Mouse (Mus musculus) midbrain, embryonic 10.5 days (tissue): ENCODE results near the gene Stx4a. TPM values are rescaled to one million over a fixed set of nuclear protein-coding genes. Genes with fewer than 3 reads are reported as not detected.
"Not testable (repeated sequence)": the region's sequence is repeated elsewhere in the genome, so short reads cannot be mapped to it uniquely, and the experiment has no call there.

Source experiments
- DNase-seq: peaks from one replicate; pipeline ENCODE4 v3.0.0-alpha.2; 2017; ENCODE audit warnings: low spot score
- H3K27ac ChIP-seq: fragments of 300-500 bp; sonication (generic); replicated peaks from 2 replicates; pipeline ENCODE4 v1.5.1; 2016; ENCODE audit warnings: mild to moderate bottlenecking
- H3K27me3 ChIP-seq: fragments of 300-500 bp; sonication (generic); 2 replicates; pipeline ENCODE4 v1.6.1; 2016; ENCODE audit warnings: low read depth, mild to moderate bottlenecking; ENCODE audit not compliant: poor library complexity, severe bottlenecking
- H3K36me3 ChIP-seq: fragments of 300-500 bp; sonication (generic); 2 replicates; pipeline ENCODE4 v1.6.1; 2016; ENCODE audit warnings: mild to moderate bottlenecking, moderate library complexity
- H3K4me1 ChIP-seq: fragments of 300-500 bp; sonication (generic); 2 replicates; pipeline ENCODE4 v1.6.1; 2016
- H3K4me3 ChIP-seq: fragments of 300-500 bp; sonication (generic); 2 replicates; pipeline ENCODE4 v1.5.1; 2016; ENCODE audit warnings: mild to moderate bottlenecking, moderate library complexity
- H3K9me3 ChIP-seq: fragments of 300-500 bp; sonication (generic); replicated peaks from 2 replicates; pipeline ENCODE4 v1.6.1; 2016; ENCODE audit warnings: mild to moderate bottlenecking
- WGBS: fragments of 180-500 bp; shearing (Covaris S2); methylation state at CpG from one replicate; pipeline ENCODE4 v1.1.7; 2016; 5-methylcytosine and 5-hydroxymethylcytosine counted together
- polyA plus RNA-seq: library from polyadenylated mRNA; unstranded; fragments of >200 nt; fragmentation: Nextera tagmentation; extraction: Ambion mirVana; gene quantifications from 2 replicates; pipeline ENCODE4 v1.2.1, GENCODE M21; 2016

Gene Stx4a
- polyA plus RNA-seq, 1 experiment from 2014 or later = 19.5 TPM

DNA sequence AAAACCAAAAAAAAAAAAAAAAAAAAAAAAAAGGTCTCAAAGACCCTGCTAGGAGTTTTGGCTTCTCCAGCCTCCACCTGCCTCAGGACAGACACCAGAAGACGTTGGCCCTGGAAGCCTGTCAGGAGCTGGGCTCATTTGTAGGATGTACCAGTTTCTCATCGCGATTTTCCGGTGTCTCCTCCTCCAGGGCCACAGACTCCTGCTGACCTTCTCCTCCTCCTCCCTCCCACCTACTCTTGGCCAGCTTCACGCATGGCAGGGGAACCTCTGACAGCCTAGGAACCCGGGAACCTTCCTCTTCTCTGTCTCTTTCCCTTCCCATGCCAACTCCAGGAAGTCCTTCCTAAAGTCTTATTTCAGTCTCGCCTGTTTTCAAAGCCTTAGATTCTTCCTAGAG is 7.0 kb upstream of the Stx4a start:
- Histone ChIP-seq H3K4me1 (peaks cover 9% of the 10 kb centered on the region), H3K27me3 (no peaks in the 10 kb centered on the region), H3K27ac (no peak overlapping the region), H3K4me3 (no peak overlapping the region), H3K9me3 (no peaks in the 10 kb centered on the region), H3K36me3 (peaks cover 33% of the 10 kb centered on the region)
- DNase-seq = no peak
- 85% methylated on average over 7 of the region's 7 CpGs for WGBS

DNA sequence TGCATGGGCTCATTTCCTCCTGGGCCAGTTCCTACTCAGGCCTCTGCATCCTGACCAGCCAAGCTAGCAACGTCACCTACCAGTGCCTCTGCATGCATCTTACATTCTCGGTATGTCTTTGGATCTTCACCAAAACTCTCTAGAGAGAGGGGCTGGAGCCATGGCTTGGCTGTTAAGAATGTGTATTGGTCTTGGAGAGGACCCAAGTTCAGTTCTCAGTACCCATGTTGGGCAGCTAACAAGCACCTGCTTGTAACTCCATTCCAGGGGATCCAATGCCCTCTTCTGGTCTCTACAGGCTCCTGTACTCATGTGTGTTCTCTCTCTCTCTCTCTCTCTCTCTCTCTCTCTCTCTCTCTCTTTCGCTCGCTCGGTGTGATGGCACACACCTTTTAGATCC is 6.3 kb upstream of the Stx4a start:
- WGBS = 94% methylated on average over 5 of the region's 5 CpGs
- Histone ChIP-seq H3K4me1 (peaks cover 12% of the 10 kb centered on the region), H3K27me3 (no peaks in the 10 kb centered on the region), H3K27ac (no peak overlapping the region), H3K4me3 (no peak overlapping the region), H3K36me3 (peaks cover 25% of the 10 kb centered on the region), H3K9me3 (no peaks in the 10 kb centered on the region)
- no peak for DNase-seq

DNA sequence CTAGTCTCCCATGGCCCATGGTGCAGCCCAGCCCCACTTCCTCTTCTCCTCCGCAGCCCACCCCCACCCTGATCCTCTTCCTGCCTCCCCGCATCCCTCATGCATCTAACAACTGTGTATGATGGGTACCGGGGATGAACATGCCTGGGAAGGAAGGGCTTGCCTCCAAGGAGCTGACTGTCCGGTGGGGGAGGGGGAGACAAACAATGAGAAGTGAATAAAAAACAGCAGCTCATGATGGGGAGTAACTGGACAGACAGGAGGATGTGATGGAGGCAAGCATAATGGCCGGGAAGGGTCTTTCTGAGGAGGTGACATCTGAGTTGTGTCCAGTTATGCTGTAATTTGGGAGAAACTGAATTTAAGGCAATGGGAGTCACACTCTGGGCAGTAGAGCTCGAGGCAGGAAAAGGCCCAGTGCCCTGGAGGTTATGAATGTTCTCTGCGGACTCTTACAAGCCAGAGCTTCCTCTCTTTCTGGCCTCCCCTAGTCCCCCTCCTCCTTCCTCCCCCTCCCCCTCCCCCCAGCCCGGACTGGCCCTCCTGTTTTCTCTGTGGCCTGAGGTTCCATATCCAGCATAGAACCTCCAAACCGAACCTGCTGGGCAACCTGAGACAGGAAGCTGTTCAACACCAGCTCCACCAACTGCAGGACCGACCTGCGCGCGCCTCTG is 3.1 kb upstream of the Stx4a start:
- Histone ChIP-seq H3K36me3 (0 out of 2 replicates have a peak, but pooled peaks cover 5% of the 10 kb centered on the region), H3K27ac (0 out of 2 replicates have a peak overlapping the region, but pooled peaks have one; percentile 1), H3K27me3 (no peaks in the 10 kb centered on the region), H3K4me3 (no peak overlapping the region), H3K4me1 (peaks cover 37% of the 10 kb centered on the region), H3K9me3 (no peaks in the 10 kb centered on the region)
- no peak for DNase-seq
- WGBS = 76% methylated on average over 13 of the region's 13 CpGs

DNA sequence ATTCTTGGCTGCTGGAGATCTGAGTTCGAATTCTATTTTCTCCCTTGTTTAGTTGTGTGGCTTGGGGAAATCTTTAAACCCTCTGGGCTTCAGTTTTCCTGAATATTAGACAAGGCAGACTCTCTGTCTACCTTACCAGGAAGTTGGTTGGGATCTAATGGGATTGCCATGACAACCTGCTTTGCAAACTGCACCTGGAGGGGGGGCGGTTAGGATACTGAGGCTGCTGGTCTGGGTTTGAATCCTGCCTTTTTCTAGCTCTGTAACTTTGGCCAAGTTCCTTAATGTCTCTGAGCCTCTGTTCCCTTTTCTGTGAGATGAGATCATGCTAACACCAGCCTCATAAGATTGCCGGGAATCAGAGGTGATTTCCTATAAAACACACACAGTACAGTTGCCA is 1.6 kb upstream of the Stx4a start:
- no peaks in the 10 kb centered on the region for H3K9me3 ChIP-seq
- 0 out of 2 replicates have a peak, but pooled peaks cover 3% of the 10 kb centered on the region for H3K36me3 ChIP-seq
- H3K27ac ChIP-seq = no peak overlapping the region
- 88% methylated on average over 3 of the region's 3 CpGs for WGBS
- H3K4me1 ChIP-seq = peaks cover 37% of the 10 kb centered on the region
- no peak overlapping the region for H3K4me3 ChIP-seq
- no peak for DNase-seq
- no peaks in the 10 kb centered on the region for H3K27me3 ChIP-seq

DNA sequence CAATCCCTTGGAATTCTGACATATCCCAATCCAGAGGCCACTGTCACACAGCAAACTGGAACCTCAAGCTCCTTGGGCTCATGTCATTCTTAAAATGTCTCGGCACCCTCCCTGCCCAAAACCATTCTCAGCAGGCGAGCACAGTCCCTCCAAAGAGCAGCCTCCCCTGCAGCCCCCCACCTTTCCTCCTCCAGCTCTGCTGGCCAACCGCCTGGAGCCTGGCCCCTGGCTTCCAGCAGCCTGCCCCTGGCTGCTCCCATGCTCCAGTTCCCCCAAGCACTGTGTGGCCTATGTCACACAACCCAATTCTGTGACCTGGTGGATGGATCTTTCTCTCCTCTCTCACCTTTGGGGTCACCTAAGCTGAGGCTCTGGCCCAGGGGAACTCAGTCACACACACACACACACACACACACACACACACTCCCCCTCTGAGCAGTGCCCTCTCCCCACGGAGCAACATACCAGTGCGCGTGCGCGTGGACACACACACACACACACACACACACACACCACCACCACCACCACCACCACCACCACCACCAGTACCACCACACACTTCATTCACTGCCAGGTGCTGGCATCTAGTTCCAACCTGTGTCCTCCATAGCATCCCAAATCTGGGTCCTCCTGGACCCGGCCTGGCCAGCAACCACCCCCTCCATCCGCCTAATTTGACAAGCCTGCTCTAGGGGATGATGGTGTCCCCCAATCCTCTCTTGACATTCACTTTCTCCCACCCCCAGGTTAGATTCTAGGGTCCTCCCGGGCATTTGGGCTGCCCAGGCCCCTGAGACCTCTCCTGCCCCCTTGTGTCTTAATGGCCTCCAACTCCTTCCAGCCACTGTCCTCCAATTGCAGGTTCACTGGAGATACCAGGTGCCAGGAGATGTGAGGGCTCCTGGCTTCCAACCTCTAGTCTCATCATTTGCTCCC is 590 bp upstream of the Stx4a start:
- 73% methylated on average over 11 of the region's 11 CpGs for WGBS
- DNase-seq = no peak
- peak overlapping the region; percentile 73 for H3K4me3 ChIP-seq

DNA sequence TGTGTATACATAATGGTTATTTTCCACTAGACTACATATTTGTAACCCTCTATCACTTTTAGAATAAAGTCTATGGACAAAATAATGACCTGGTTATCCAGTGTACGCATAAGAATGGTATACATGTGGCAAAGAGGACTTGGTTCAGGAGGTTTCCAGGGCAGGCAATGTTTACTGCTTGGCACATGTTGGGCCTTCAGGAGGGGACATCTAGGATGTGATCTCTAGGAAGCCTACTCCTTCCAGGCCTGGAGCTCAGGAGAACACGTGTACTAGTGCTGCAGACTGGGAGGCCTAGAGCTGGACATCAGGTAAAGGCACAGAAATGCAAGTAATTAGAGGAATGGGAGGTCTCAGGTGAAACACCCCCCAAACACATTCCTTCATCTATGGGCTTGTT is 11.5 kb downstream of the Stx4a start:
- no peak overlapping the region for H3K4me3 ChIP-seq
- no peak for DNase-seq
- no peak overlapping the region for H3K27ac ChIP-seq
- no peaks in the 10 kb centered on the region for H3K36me3 ChIP-seq
- H3K9me3 ChIP-seq = no peaks in the 10 kb centered on the region
- H3K27me3 ChIP-seq = peaks cover 6% of the 10 kb centered on the region; the same call in 1 of the 2 replicates
- no peaks in the 10 kb centered on the region for H3K4me1 ChIP-seq
- 95% methylated on average over 2 of the region's 2 CpGs for WGBS

More for the DNA sequence above, 590 bp upstream of the Stx4a start:
- Histone ChIP-seq H3K9me3 (no peaks in the 10 kb centered on the region), H3K27ac (peak overlapping the region; percentile 89), H3K27me3 (no peaks in the 10 kb centered on the region), H3K36me3 (no peaks in the 10 kb centered on the region), H3K4me1 (peaks cover 37% of the 10 kb centered on the region)

DNA sequence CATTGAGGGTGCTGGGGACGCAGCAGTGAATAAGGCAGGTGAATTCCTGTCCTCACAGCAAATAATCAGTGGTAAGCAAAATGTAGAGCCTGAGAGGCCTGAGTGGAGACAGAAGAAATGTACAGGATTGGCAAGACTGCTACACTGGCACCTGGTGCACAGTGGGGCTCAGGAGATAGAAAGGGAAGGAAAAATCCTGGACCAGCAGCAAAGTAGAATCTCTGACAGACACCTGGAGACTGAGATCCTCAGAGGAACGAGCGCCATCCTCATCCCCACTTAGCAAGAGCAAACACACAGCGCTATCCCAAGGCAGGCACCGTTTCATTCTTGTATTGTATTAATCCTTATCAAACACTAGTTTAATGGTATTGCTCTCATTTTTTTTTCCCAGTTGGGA is 13.4 kb downstream of the Stx4a start:
- H3K36me3 ChIP-seq = no peaks in the 10 kb centered on the region
- H3K4me3 ChIP-seq = no peak overlapping the region
- peaks cover 6% of the 10 kb centered on the region; the same call in 1 of the 2 replicates for H3K27me3 ChIP-seq
- H3K9me3 ChIP-seq = no peaks in the 10 kb centered on the region
- 87% methylated on average over 5 of the region's 5 CpGs for whole genome bisulfite sequencing
- no peak overlapping the region for H3K27ac ChIP-seq
- DNase-seq = no peak
- H3K4me1 ChIP-seq = peaks cover 16% of the 10 kb centered on the region

DNA sequence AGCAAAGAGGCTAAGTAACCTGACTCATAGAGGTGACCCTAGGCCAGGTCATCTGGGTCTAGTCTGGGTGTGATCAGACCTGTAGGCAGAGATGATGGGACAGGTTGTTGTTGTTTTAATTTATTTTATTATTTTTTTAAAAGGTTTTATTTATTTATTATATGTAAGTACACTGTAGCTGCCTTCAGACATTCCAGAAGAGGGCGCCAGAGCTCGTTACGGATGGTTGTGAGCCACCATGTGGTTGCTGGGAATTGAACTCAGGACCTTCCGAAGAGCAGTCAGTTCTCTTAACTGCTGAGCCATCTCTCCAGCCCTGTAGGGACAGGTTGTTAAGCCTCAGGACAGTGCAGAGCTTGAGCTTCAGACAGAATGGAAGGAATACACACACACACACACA is 13.8 kb downstream of the Stx4a start:
- DNase-seq, H3K9me3 ChIP-seq, H3K36me3 ChIP-seq, H3K27ac ChIP-seq, H3K4me3 ChIP-seq, H3K27me3 ChIP-seq: not testable (repeated sequence)
- peaks cover 20% of the 10 kb centered on the region for H3K4me1 ChIP-seq
- 79% methylated on average over 4 of the region's 4 CpGs for WGBS

DNA sequence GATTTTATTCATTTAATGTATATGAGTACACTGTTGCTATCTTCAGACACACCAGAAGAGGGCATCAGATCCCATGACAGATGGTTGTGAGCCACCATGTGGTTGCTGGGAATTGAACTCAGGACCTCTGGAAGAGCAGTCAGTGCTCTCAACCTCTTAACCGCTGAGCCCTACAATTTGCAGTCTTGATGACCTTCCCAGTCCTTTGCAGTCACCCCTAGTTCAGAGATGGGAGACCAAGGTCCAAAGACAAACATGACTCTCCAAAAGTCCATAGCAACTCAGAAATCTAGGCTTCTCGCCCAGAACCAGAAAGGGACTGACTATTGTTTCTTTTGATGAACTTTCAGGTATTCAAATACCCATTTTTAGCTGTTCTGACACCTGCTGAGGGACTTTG is 15.9 kb downstream of the Stx4a start:
- DNase-seq, H3K4me3 ChIP-seq: not testable (repeated sequence)
- 77% methylated on average over 2 of the region's 2 CpGs for WGBS

DNA sequence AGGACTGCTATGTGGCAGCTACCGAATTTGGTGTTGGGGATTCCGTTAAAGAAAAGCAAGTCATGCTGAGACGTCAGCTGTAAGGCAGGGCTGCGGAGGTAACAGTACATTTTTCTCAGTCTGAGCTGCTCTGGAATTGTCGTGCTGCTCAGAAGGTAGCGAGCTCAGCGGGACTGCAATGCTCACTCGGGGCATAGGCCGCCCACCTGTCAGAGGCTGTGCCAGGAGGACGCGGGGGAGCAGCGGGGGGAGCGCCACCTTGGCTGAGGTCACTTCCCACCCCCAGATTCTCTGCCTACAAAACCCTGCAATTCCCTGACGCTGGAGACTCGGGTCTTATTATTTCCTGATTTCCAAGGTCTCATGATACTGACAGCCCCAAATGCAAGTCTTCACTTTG is 16.8 kb downstream of the Stx4a start:
- WGBS = 5% methylated on average over 15 of the region's 15 CpGs
- DNase-seq = no peak
- H3K36me3 ChIP-seq = 0 out of 2 replicates have a peak, but pooled peaks cover 8% of the 10 kb centered on the region
- H3K9me3 ChIP-seq = no peaks in the 10 kb centered on the region
- H3K27me3 ChIP-seq = peaks cover 6% of the 10 kb centered on the region; the same call in 1 of the 2 replicates
- H3K4me1 ChIP-seq = peaks cover 21% of the 10 kb centered on the region
- H3K27ac ChIP-seq = peak overlapping the region; percentile 86
- H3K4me3 ChIP-seq = peak overlapping the region; percentile 83

More for the DNA sequence above, 15.9 kb downstream of the Stx4a start:
- H3K9me3 ChIP-seq, H3K36me3 ChIP-seq, H3K27ac ChIP-seq, H3K27me3 ChIP-seq: not testable (repeated sequence)
- peaks cover 21% of the 10 kb centered on the region for H3K4me1 ChIP-seq

DNA sequence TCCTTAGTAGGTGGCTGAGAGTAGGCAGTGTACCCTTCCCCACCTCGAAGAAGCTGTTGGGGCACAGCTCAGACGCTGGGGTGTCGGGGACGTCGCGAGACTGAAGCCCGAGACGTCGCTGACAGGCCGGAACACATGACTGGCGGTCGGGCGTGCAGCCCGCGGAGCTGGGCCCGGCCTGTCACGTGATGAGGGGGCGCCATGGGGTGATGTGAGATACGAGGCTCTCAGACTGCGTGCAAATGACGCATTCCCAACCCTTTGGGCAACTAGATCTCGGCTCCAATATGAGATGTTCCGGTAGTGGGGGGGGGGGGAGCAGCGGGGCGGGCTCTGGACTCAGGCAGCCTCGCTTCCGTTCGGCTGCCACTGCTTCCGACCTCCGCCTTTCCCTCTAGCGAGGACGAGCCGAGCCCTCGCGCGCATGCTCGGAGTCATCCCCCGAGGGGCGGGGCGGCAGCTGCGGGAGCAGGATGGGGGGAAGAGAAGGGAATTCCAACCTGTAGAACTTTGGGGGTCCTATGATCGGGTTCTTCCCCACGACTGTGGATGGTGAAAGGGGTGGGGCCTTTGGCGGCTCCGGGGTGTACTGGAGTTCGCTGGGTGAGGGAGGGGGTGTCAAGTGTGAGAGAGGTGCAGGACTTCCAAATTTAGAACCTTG is 17.4 kb downstream of the Stx4a start:
- peaks cover 10% of the 10 kb centered on the region; the same call in 1 of the 2 replicates for H3K36me3 ChIP-seq
- peak; percentile 90 for DNase-seq
- H3K4me1 ChIP-seq = peaks cover 21% of the 10 kb centered on the region
- H3K9me3 ChIP-seq = no peaks in the 10 kb centered on the region
- under 1% methylated on average over 46 of the region's 46 CpGs for WGBS
- H3K27me3 ChIP-seq = peaks cover 6% of the 10 kb centered on the region; the same call in 1 of the 2 replicates
- H3K4me3 ChIP-seq = peak overlapping the region; percentile 83
- peak overlapping the region; percentile 86 for H3K27ac ChIP-seq

DNA sequence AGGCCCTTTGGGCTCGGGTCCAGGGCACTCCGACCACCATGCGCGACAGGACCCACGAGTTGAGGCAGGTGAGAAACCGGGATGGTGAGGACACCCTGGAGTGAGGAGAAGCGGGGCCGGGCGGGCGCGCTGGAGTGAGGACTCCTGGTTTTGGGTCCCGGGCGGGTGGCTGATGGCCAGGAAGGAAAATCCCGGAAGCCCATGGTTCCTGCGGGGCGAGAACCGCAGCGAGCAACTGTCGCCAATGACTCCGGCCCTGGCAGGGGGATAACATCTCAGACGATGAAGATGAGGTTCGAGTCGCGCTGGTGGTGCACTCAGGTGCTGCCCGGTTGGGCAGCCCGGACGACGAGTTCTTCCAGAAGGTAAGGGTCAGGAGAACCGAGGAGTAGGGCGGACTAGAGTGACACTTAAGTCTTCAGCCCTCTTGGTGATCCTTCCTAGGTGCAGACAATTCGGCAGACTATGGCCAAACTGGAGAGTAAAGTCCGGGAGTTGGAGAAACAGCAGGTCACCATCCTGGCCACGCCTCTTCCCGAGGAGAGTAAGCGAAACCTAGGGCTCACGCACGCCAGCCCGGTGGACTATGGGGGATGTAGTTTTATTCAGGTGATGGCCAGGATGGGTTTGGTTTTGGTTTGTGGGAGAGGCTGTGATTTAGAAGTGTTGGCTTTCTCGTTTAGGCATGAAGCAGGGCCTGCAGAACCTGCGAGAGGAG is 18.1 kb downstream of the Stx4a start:
- Histone ChIP-seq H3K4me3 (peak overlapping the region; percentile 83), H3K9me3 (no peaks in the 10 kb centered on the region), H3K27me3 (peaks cover 6% of the 10 kb centered on the region; the same call in 1 of the 2 replicates), H3K36me3 (peaks cover 14% of the 10 kb centered on the region; the same call in 1 of the 2 replicates), H3K4me1 (peaks cover 21% of the 10 kb centered on the region), H3K27ac (peak overlapping the region; percentile 86)
- WGBS = under 1% methylated on average over 40 of the region's 40 CpGs
- peak; percentile 67 for DNase-seq
